ENCODE assay signal across 11 mouse cellular contexts in genomic region chr3:153643822-153644519, GRCm38 (mm10).
DNase-seq lines count a peak whose midpoint lies in the region; ATAC-seq and TF ChIP-seq lines count a peak whose summit lies in the region.
"Had no signal": no experiment of that assay in that cellular context is flagged by ENCODE, and none has a peak within 500 bp of the region (broad histone marks: within the 10 kb centered on the region; RNA-seq: fewer than 3 reads in every experiment).

No protein-coding gene starts in this region.

- no peaks in the 10 kb centered on the region for H3K27me3 ChIP-seq in forebrain, postnatal 0 days (ENCODE audit: insufficient read depth, low read length)
- no peaks in the 10 kb centered on the region for H3K27me3 ChIP-seq in forebrain, embryonic 16.5 days (replicated peaks; ENCODE audit: control insufficient read depth, insufficient read depth, low read length)
- no peaks in the 10 kb centered on the region for H3K27me3 ChIP-seq in hindbrain, embryonic 11.5 days (ENCODE audit: control insufficient read depth, insufficient read depth, low read length)
- H3K27me3 ChIP-seq in kidney, embryonic 14.5 days (ENCODE audit: control insufficient read depth, insufficient read depth, low read length): no peaks in the 10 kb centered on the region
- no peaks in the 10 kb centered on the region for H3K27me3 ChIP-seq in midbrain, embryonic 14.5 days (ENCODE audit: control insufficient read depth, insufficient read depth, low read length)
- H3K27me3 ChIP-seq in cerebellum, adult 2 months (ENCODE audit: control insufficient read depth, insufficient read depth, low read length): no peaks in the 10 kb centered on the region

- H3K4me3 ChIP-seq in forebrain, postnatal 0 days (ENCODE audit: low read depth, low read length): no peak overlapping the region
- no peak overlapping the region for H3K4me3 ChIP-seq in forebrain, embryonic 16.5 days (replicated peaks; ENCODE audit: low read length)
- H3K4me3 ChIP-seq in hindbrain, embryonic 11.5 days (ENCODE audit: low read depth, low read length): no peak overlapping the region
- no peak overlapping the region for H3K4me3 ChIP-seq in kidney, embryonic 14.5 days (ENCODE audit: low read length)
- H3K4me3 ChIP-seq in midbrain, embryonic 14.5 days (replicated peaks; ENCODE audit: low read depth, low read length): no peak overlapping the region
- H3K4me3 ChIP-seq in left cerebral cortex, adult 2 months: no peak overlapping the region
- H3K4me3 ChIP-seq in cerebellum, adult 2 months (replicated peaks; ENCODE audit: insufficient read depth, low read depth, low read length): no peak overlapping the region

- no peaks in the 10 kb centered on the region for H3K4me1 ChIP-seq in forebrain, postnatal 0 days (ENCODE audit: insufficient read depth)
- peaks cover 6% of the 10 kb centered on the region; the same call in 1 of the 2 replicates for H3K4me1 ChIP-seq in forebrain, embryonic 16.5 days (replicated peaks; ENCODE audit: control insufficient read depth, insufficient read depth, low read length)
- H3K4me1 ChIP-seq in hindbrain, embryonic 11.5 days (replicated peaks; ENCODE audit: control insufficient read depth, insufficient read depth, low read length): no peaks in the 10 kb centered on the region
- H3K4me1 ChIP-seq in kidney, embryonic 14.5 days (ENCODE audit: control insufficient read depth, insufficient read depth, low read length): peaks cover 15% of the 10 kb centered on the region
- peaks cover 24% of the 10 kb centered on the region; the same call in 1 of the 2 replicates for H3K4me1 ChIP-seq in midbrain, embryonic 14.5 days (ENCODE audit: control insufficient read depth, insufficient read depth, low read length)
- H3K4me1 ChIP-seq in cerebellum, adult 2 months (ENCODE audit: control insufficient read depth, insufficient read depth, low read length): 0 out of 2 replicates have a peak, but pooled peaks cover 3% of the 10 kb centered on the region

- ATAC-seq in forebrain, postnatal 0 days: 0 out of 2 replicates have a peak, but pooled peaks have one; percentile 27
- ATAC-seq in forebrain, embryonic 16.5 days: no peak
- peak; percentile 43; the same call in 1 of the 2 replicates for ATAC-seq in hindbrain, embryonic 11.5 days (ENCODE audit: low FRiP score)
- ATAC-seq in kidney, embryonic 14.5 days (ENCODE audit: low FRiP score, low TSS enrichment): peak; percentile 59; the same call in 1 of the 2 replicates
- 0 out of 2 replicates have a peak, but pooled peaks have one; percentile 37 for ATAC-seq in midbrain, embryonic 14.5 days (ENCODE audit: low FRiP score, low TSS enrichment)

- no peaks in the 10 kb centered on the region for H3K9me3 ChIP-seq in forebrain, postnatal 0 days (ENCODE audit: low read length)
- H3K9me3 ChIP-seq in forebrain, embryonic 16.5 days (ENCODE audit: control insufficient read depth, low read length): no peaks in the 10 kb centered on the region
- H3K9me3 ChIP-seq in hindbrain, embryonic 11.5 days (ENCODE audit: control insufficient read depth, low read length): no peaks in the 10 kb centered on the region
- no peaks in the 10 kb centered on the region for H3K9me3 ChIP-seq in kidney, embryonic 14.5 days (ENCODE audit: control insufficient read depth, low read length)
- no peaks in the 10 kb centered on the region for H3K9me3 ChIP-seq in midbrain, embryonic 14.5 days (ENCODE audit: control insufficient read depth, low read length)

- intact Hi-C loops in left cerebral cortex, adult 2 months (cut with DNase I): no loop called here

- no peaks in the 10 kb centered on the region for H3K36me3 ChIP-seq in forebrain, postnatal 0 days (ENCODE audit: insufficient read depth)
- no peaks in the 10 kb centered on the region for H3K36me3 ChIP-seq in forebrain, embryonic 16.5 days (ENCODE audit: control insufficient read depth, insufficient read depth)
- H3K36me3 ChIP-seq in hindbrain, embryonic 11.5 days (ENCODE audit: control insufficient read depth, insufficient read depth, low read length): no peaks in the 10 kb centered on the region
- no peaks in the 10 kb centered on the region for H3K36me3 ChIP-seq in kidney, embryonic 14.5 days (ENCODE audit: control insufficient read depth, insufficient read depth, low read length)
- H3K36me3 ChIP-seq in midbrain, embryonic 14.5 days (ENCODE audit: control insufficient read depth, insufficient read depth, low read length): no peaks in the 10 kb centered on the region

- H3K27ac ChIP-seq in forebrain, postnatal 0 days (ENCODE audit: low read depth, low read length): no peak overlapping the region
- H3K27ac ChIP-seq in forebrain, embryonic 16.5 days (ENCODE audit: low read length): no peak overlapping the region
- 0 out of 2 replicates have a peak overlapping the region, but pooled peaks have one; percentile 51 for H3K27ac ChIP-seq in hindbrain, embryonic 11.5 days (ENCODE audit: low read depth, low read length)
- no peak overlapping the region for H3K27ac ChIP-seq in kidney, embryonic 14.5 days (ENCODE audit: low read depth, low read length)
- H3K27ac ChIP-seq in midbrain, embryonic 14.5 days (replicated peaks; ENCODE audit: low read depth, low read length): peak overlapping the region; percentile 66
- no peak overlapping the region for H3K27ac ChIP-seq in left cerebral cortex, adult 2 months
- no peak overlapping the region for H3K27ac ChIP-seq in cerebellum, adult 2 months (ENCODE audit: insufficient read depth, low read length)

- 76% methylated on average over 20 of the region's 20 CpGs for WGBS in forebrain, postnatal 0 days
- WGBS in forebrain, embryonic 16.5 days: 78% methylated on average over 20 of the region's 20 CpGs
- WGBS in hindbrain, embryonic 11.5 days: 70% methylated on average over 20 of the region's 20 CpGs
- WGBS in kidney, embryonic 14.5 days: 73% methylated on average over 20 of the region's 20 CpGs
- WGBS in midbrain, embryonic 14.5 days: 43% methylated on average over 20 of the region's 20 CpGs
- 75% methylated on average over 20 of the region's 20 CpGs for WGBS in cerebellum, adult 2 months

- H3K4me2 ChIP-seq in forebrain, postnatal 0 days (ENCODE audit: low read depth): no peak overlapping the region
- H3K4me2 ChIP-seq in forebrain, embryonic 16.5 days (ENCODE audit: low read length): no peak overlapping the region
- no peak overlapping the region for H3K4me2 ChIP-seq in hindbrain, embryonic 11.5 days (replicated peaks; ENCODE audit: low read depth, low read length)
- H3K4me2 ChIP-seq in kidney, embryonic 14.5 days (replicated peaks; ENCODE audit: low read depth, low read length): no peak overlapping the region
- no peak overlapping the region for H3K4me2 ChIP-seq in midbrain, embryonic 14.5 days (ENCODE audit: low read length)

- DNase-seq in forebrain, postnatal 0 days: no peak
- DNase-seq in hindbrain, embryonic 11.5 days (ENCODE audit: low spot score): no peak
- peak; percentile 54 for DNase-seq in midbrain, embryonic 14.5 days
- no peak for DNase-seq in spleen, postnatal 14 days (ENCODE audit: low spot score in 2 of 2)
- DNase-seq in left cerebral cortex, adult 2 months (ENCODE audit: extremely low spot score in 1 of 2, low spot score in 2 of 2): no peak
- DNase-seq in cerebellum, adult 2 months: no peak
- DNase-seq: gastrocnemius, postnatal 36 days; heart, postnatal 14 days; lung, adult 2 months had no signal

- TF ChIP-seq POLR2A in cerebellum, adult 2 months (IDR thresholded peaks at IDR 0.05; ENCODE audit: borderline replicate concordance, insufficient read depth, low read length): no peak

- no peak overlapping the region for H3K9ac ChIP-seq in forebrain, postnatal 0 days
- H3K9ac ChIP-seq in forebrain, embryonic 16.5 days (replicated peaks; ENCODE audit: low read depth, low read length): no peak overlapping the region
- no peak overlapping the region for H3K9ac ChIP-seq in hindbrain, embryonic 11.5 days (ENCODE audit: low read depth, low read length)
- no peak overlapping the region for H3K9ac ChIP-seq in kidney, embryonic 14.5 days (ENCODE audit: low read depth, low read length)
- no peak overlapping the region for H3K9ac ChIP-seq in midbrain, embryonic 14.5 days (replicated peaks; ENCODE audit: low read length)

- TF ChIP-seq CTCF in forebrain, postnatal 0 days (IDR thresholded peaks at IDR 0.05; ENCODE audit: low read depth): no peak
- no peak for TF ChIP-seq CTCF in left cerebral cortex, adult 2 months (IDR thresholded peaks at IDR 0.05)
- no peak for TF ChIP-seq CTCF in cerebellum, adult 2 months (IDR thresholded peaks at IDR 0.05; ENCODE audit: borderline replicate concordance, insufficient read depth, low read depth, low read length)

Comparison
In these comparisons a context has a peak if more than half of its experiments do, and no peak if none do; other contexts are left out.
1. H3K27ac ChIP-seq: peak in hindbrain, embryonic 11.5 days (single experiment) and midbrain, embryonic 14.5 days (single experiment); none in forebrain, postnatal 0 days (single experiment), forebrain, embryonic 16.5 days (single experiment), kidney, embryonic 14.5 days (single experiment), left cerebral cortex, adult 2 months (single experiment) and cerebellum, adult 2 months (single experiment).